Mouse (Mus musculus) liver, embryonic 13.5 days (tissue): ENCODE data around the gene Furin. TPM values are rescaled to one million over a fixed set of nuclear protein-coding genes. Genes with fewer than 3 reads are reported as not detected.

ENCODE experiments used
- ATAC-seq: fragments of 200-750 bp; cut with Nextera tagmentation; 2 replicates; pipeline ENCODE4 v1.8.0; 2017; ENCODE audit warnings: low read depth, mild to moderate bottlenecking, moderate number of reproducible peaks, moderate library complexity
- DNase-seq: peaks from one replicate; pipeline ENCODE4 v3.0.0; 2022
- H3K27ac ChIP-seq: fragments of 300-500 bp; sonication (generic); 2 replicates; pipeline ENCODE4 v1.5.1; 2015; ENCODE audit warnings: moderate library complexity, mild to moderate bottlenecking, inconsistent platforms
- H3K27me3 ChIP-seq: fragments of 300-500 bp; sonication (generic); 2 replicates; pipeline ENCODE4 v1.6.1; 2015; ENCODE audit warnings: mild to moderate bottlenecking, inconsistent platforms
- H3K36me3 ChIP-seq: fragments of 300-500 bp; sonication (generic); 2 replicates; pipeline ENCODE4 v1.6.1; 2015; ENCODE audit warnings: mild to moderate bottlenecking, inconsistent platforms
- H3K4me1 ChIP-seq: fragments of 300-500 bp; sonication (generic); replicated peaks from 2 replicates; pipeline ENCODE4 v1.6.1; 2015; ENCODE audit warnings: inconsistent platforms
- H3K4me2 ChIP-seq: fragments of 300-500 bp; sonication (generic); 2 replicates; pipeline ENCODE4 v1.6.1; 2015; ENCODE audit warnings: inconsistent platforms, mild to moderate bottlenecking, moderate library complexity
- H3K4me3 ChIP-seq: fragments of 300-500 bp; sonication (generic); replicated peaks from 2 replicates; pipeline ENCODE4 v1.5.1; 2015; ENCODE audit warnings: mild to moderate bottlenecking, inconsistent platforms
- H3K9ac ChIP-seq: fragments of 300-500 bp; sonication (generic); 2 replicates; pipeline ENCODE4 v1.6.1; 2015; ENCODE audit warnings: mild to moderate bottlenecking, inconsistent platforms
- H3K9me3 ChIP-seq: fragments of 300-500 bp; sonication (generic); replicated peaks from 2 replicates; pipeline ENCODE4 v1.6.1; 2016; ENCODE audit warnings: inconsistent platforms
- whole genome bisulfite sequencing: fragments of 180-500 bp; shearing (Covaris S2); methylation state at CpG from one replicate; pipeline ENCODE4 v1.1.7; 2015; ENCODE audit not compliant: insufficient replicate concordance; 5-methylcytosine and 5-hydroxymethylcytosine counted together
- polyA plus RNA-seq: library from polyadenylated mRNA; unstranded; fragments of >200 nt; fragmentation: Nextera tagmentation; extraction: Ambion mirVana; gene quantifications from 2 replicates; pipeline ENCODE4 v1.2.1, GENCODE M21; 2015

Gene Furin
- polyA plus RNA-seq, 1 experiment from 2014 or later = 3.8 TPM

DNA sequence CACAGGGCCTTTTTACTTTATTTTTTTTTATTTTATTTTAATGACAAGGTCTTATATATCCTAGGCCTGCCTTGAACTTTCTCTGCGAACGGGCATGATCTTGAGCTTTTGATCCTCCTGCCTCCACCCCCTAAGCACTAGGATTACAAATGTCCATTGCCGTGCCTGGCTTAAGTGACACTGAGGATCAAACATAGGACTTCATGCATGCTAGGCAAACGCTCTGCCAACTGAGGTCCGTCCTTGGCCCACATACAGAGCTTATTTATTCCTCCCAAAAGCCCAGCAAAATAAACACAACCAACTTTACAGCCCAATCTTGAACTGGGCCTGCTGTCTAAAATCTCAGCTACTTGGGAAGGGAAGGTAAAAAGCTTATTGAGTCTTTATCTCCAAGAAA, 7.5 kb upstream of the Furin start:
- no peak overlapping the region for H3K4me3 ChIP-seq
- H3K36me3 ChIP-seq = no peaks in the 10 kb centered on the region
- DNase-seq (no peak), ATAC-seq (no peak)
- H3K27ac ChIP-seq = no peak overlapping the region
- WGBS = 70% methylated on average over 5 of the region's 5 CpGs
- H3K27me3 ChIP-seq = peaks cover 8% of the 10 kb centered on the region
- peaks cover 17% of the 10 kb centered on the region for H3K4me1 ChIP-seq
- H3K9ac ChIP-seq = no peak overlapping the region
- no peaks in the 10 kb centered on the region for H3K9me3 ChIP-seq
- no peak overlapping the region for H3K4me2 ChIP-seq

DNA sequence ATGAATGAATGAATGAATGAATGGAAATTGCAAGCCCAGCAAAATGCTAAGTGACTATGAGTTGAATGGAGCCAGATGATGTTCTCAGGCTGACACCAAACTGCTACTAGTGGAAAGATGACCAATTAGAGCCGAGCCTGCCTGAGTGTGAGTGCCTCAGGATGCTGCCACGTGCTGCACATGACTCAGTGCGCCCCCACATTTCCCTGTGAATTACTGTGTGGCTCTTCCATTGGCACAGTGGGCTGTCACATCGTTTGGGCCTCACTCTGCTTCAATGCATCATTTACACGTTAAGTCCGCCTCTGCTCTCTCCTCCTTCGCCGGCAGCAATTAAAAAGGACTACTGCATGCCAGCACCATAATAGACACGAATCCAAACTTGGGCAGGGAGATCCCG, 7.0 kb upstream of the Furin start:
- DNase-seq = no peak
- no peak overlapping the region for H3K27ac ChIP-seq
- H3K4me2 ChIP-seq = no peak overlapping the region
- H3K9me3 ChIP-seq = no peaks in the 10 kb centered on the region
- no peaks in the 10 kb centered on the region for H3K36me3 ChIP-seq
- no peak for ATAC-seq
- 68% methylated on average over 10 of the region's 10 CpGs for WGBS
- H3K9ac ChIP-seq = no peak overlapping the region
- no peak overlapping the region for H3K4me3 ChIP-seq
- H3K27me3 ChIP-seq = peaks cover 11% of the 10 kb centered on the region
- H3K4me1 ChIP-seq = peaks cover 12% of the 10 kb centered on the region

GRCm38 (mm10) chr7:80410380-80410779, 5.1 kb upstream of the Furin start:
- Histone ChIP-seq H3K27ac (no peak overlapping the region), H3K9ac (no peak overlapping the region), H3K4me3 (no peak overlapping the region), H3K4me1 (peaks cover 4% of the 10 kb centered on the region; the same call in 1 of the 2 replicates), H3K27me3 (peaks cover 29% of the 10 kb centered on the region), H3K4me2 (no peak overlapping the region), H3K36me3 (no peaks in the 10 kb centered on the region), H3K9me3 (no peaks in the 10 kb centered on the region)
- 77% methylated on average over 9 of the region's 9 CpGs for WGBS
- DNase-seq (no peak), ATAC-seq (0 out of 2 replicates have a peak, but pooled peaks have one; percentile 16)

DNA sequence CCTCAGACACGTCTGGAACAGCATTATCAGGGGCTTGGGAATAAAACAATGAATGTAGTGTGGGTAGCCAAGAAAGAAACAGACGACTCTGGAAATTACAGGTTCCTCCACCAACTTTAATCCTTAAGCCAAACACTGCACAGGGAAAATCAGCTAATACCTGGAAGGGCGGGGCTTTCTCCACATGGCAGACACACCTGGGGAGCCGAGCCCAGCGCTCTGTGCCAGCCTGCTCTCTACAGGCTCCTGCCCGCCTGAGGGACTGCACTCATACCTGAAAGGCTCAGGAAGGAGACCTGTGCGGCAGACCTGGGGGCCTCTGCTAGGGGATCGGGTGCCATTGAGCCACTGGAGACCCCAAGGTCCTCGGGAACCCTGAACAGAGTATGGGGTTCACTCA, 2.5 kb upstream of the Furin start:
- H3K36me3 ChIP-seq = no peaks in the 10 kb centered on the region
- H3K27me3 ChIP-seq = peaks cover 56% of the 10 kb centered on the region
- no peaks in the 10 kb centered on the region for H3K9me3 ChIP-seq
- H3K4me1 ChIP-seq = peaks cover 23% of the 10 kb centered on the region
- no peak for DNase-seq
- 66% methylated on average over 9 of the region's 9 CpGs for WGBS
- ATAC-seq = no peak
- no peak overlapping the region for H3K27ac ChIP-seq
- no peak overlapping the region for H3K4me2 ChIP-seq
- no peak overlapping the region for H3K9ac ChIP-seq
- no peak overlapping the region for H3K4me3 ChIP-seq

GRCm38 (mm10) chr7:80406186-80406585, 950 bp upstream of the Furin start:
- Histone ChIP-seq H3K4me2 (no peak overlapping the region), H3K4me3 (no peak overlapping the region), H3K9ac (no peak overlapping the region), H3K4me1 (peaks cover 32% of the 10 kb centered on the region), H3K9me3 (no peaks in the 10 kb centered on the region), H3K36me3 (no peaks in the 10 kb centered on the region), H3K27me3 (peaks cover 71% of the 10 kb centered on the region), H3K27ac (no peak overlapping the region)
- no peak for DNase-seq
- no peak for ATAC-seq
- WGBS = 54% methylated on average over 3 of the region's 3 CpGs

DNA sequence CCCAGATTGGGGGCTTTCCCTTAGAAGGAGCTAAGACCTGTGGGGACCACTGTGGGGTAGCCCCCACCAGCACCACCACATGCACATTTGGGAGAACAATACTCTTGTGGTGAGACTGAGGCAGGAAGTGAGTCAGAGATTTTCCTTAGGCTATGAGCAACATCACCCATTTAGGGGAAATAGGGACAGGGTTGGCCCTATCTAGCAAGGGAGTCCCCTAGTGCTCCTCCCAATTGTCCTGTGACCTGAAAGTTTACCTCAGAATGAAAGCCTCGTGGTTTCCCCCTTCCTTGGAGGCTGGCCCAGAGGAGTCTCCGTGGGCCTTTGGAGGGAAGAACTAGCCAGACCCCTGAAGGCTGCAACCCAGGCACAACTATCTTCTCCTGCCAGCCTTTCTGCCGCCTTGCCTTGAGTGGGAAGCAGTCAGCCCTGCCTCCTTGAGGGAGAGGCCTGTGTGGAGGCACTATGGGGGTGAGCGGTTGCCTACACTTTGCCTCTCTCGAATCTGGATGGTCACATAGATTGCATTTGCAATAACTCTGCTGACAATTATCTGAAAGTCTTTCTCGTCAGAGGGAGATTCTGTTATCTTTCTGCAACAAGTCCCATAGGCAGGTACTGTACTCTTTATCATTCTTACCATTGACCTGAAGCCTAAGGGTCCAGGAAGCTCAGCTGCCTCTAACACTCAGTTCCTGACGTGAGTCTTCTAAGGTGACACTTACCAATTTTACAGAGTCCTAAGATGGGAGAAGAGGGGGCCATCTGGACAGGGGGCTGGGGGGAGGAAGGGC, 938 bp downstream of the Furin start:
- Histone ChIP-seq H3K4me2 (no peak overlapping the region), H3K9me3 (no peaks in the 10 kb centered on the region), H3K27ac (no peak overlapping the region), H3K9ac (no peak overlapping the region), H3K4me3 (no peak overlapping the region), H3K4me1 (peaks cover 47% of the 10 kb centered on the region), H3K27me3 (peaks cover 83% of the 10 kb centered on the region), H3K36me3 (no peaks in the 10 kb centered on the region)
- no peak for DNase-seq
- 11% methylated on average over 7 of the region's 7 CpGs for WGBS
- no peak for ATAC-seq

- H3K4me2 ChIP-seq = peak overlapping the region; percentile 90
- DNase-seq (no peak), ATAC-seq (no peak)
- peak overlapping the region; percentile 68; the same call in 1 of the 2 replicates for H3K27ac ChIP-seq
- peaks cover 82% of the 10 kb centered on the region for H3K27me3 ChIP-seq
- H3K4me1 ChIP-seq = peaks cover 47% of the 10 kb centered on the region
- H3K9me3 ChIP-seq = no peaks in the 10 kb centered on the region
- WGBS = 38% methylated on average over 9 of the region's 9 CpGs
- H3K4me3 ChIP-seq = peak overlapping the region; percentile 76; the same call in 1 of the 2 replicates
- H3K9ac ChIP-seq = peak overlapping the region; percentile 85; the same call in 1 of the 2 replicates
- H3K36me3 ChIP-seq = no peaks in the 10 kb centered on the region
Measured at GRCm38 (mm10) chr7:80403551-80403950, 1.7 kb downstream of the Furin start.

DNA sequence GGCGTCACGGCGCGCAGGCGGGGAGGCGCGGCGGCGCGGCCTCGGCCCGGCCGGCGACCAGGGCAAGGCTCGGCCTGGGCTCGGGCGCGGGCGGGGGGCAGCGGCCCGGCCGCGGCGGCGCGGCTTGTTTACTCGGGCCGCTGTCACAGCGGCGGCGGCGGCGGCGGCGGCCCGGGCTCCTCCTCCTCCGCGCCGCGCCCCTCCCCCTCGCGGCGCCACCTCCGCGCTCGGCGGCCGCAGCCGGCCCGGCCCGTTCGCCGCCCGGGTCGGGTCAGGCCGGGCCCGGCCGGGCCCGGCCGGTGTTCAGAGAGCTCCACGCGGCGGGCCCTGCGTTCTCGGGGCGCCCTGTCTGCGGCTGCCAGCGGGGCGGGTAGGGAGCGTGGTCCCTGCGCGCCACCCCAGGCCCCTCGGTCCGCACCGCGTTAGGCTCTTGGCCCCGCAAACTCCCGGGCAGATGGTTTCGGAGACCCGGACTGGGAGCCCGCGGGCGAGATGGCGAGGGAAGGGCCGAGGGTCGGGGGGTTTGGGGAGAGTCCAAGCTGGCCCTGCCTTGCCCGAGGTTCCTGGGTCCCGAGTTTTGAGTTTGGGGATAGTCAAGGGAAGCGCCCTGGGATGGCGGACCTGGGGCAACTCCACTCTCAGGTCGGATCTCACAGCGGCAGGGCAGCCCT, 2.5 kb downstream of the Furin start:
- no peak for DNase-seq
- H3K4me2 ChIP-seq = peak overlapping the region; percentile 90
- H3K9me3 ChIP-seq = no peaks in the 10 kb centered on the region
- H3K4me3 ChIP-seq = peak overlapping the region; percentile 76
- H3K27me3 ChIP-seq = peaks cover 74% of the 10 kb centered on the region
- peaks cover 2% of the 10 kb centered on the region; the same call in 1 of the 2 replicates for H3K36me3 ChIP-seq
- H3K9ac ChIP-seq = peak overlapping the region; percentile 85
- H3K4me1 ChIP-seq = peaks cover 47% of the 10 kb centered on the region
- peak; percentile 55 for ATAC-seq
- H3K27ac ChIP-seq = peak overlapping the region; percentile 75
- under 1% methylated on average over 39 of the region's 92 CpGs for WGBS

DNA sequence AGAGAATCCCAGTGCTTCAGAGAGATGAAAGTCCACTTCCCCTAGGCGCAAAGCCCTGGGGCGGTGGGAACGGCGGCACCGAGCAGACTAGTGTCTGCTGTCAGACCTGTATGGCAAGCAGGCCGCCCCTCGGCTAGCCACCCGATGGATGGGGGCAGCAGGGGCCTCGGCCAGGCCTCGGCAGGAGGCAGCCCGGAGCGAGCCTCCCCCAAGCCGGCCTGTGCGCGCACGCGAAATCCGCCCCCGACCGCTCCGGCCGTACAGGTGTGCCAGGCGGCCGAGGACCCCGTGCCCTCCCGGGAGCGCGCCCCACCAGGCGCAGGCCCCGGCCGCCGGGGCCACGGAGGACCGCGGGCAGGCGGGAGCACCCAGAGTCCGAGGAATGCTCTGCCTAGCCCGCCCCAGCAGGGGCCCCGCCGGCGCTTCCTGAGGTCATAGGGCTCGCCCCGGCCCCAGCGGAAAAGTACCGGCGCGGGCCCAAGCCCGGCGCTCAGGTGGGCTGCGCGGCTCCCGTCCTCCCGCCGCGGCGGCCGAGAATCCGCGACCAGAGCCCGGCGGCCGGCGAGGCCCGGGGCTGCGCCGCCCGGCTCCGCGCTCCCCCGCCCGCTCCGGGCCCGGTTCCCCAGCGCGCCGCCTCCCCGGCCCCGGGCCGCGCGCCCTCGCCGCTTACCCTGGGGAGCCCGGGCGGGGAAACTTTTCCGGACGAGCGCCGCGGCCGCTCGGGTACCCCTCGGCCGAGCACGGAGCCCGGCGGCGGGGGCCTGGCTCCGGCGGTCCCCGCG, 3.2 kb downstream of the Furin start:
- Histone ChIP-seq H3K27me3 (peaks cover 69% of the 10 kb centered on the region), H3K27ac (peak overlapping the region; percentile 75), H3K36me3 (peaks cover 9% of the 10 kb centered on the region; the same call in 1 of the 2 replicates), H3K4me2 (peak overlapping the region; percentile 90), H3K4me1 (peaks cover 47% of the 10 kb centered on the region), H3K9me3 (no peaks in the 10 kb centered on the region), H3K9ac (peak overlapping the region; percentile 85), H3K4me3 (peak overlapping the region; percentile 76)
- peak; percentile 34 for ATAC-seq
- no peak for DNase-seq
- WGBS = under 1% methylated on average over 69 of the region's 102 CpGs

GRCm38 (mm10) chr7:80401041-80401859, 4.0 kb downstream of the Furin start:
- no peaks in the 10 kb centered on the region for H3K9me3 ChIP-seq
- ATAC-seq (no peak), DNase-seq (no peak)
- H3K36me3 ChIP-seq = peaks cover 15% of the 10 kb centered on the region
- peak overlapping the region; percentile 90 for H3K4me2 ChIP-seq
- peaks cover 62% of the 10 kb centered on the region for H3K27me3 ChIP-seq
- WGBS = 23% methylated on average over 5 of the region's 5 CpGs
- peaks cover 51% of the 10 kb centered on the region for H3K4me1 ChIP-seq
- H3K9ac ChIP-seq = peak overlapping the region; percentile 85
- peak overlapping the region; percentile 76 for H3K4me3 ChIP-seq
- peak overlapping the region; percentile 75 for H3K27ac ChIP-seq
